Mouse (Mus musculus): ENCODE results near the gene Zfp800. TPM values are rescaled to one million over a fixed set of nuclear protein-coding genes. Genes with fewer than 3 reads are reported as not detected.

The Zfp800 gene
- total RNA-seq, 2 experiments from 2014 or later = 16.8 to 17.6 TPM

GRCm38 (mm10) chr6:28315208-28315607, 82.6 kb downstream of the Zfp800 start:
- no peak for DNase-seq (ENCODE audit: low spot score in 2 of 2)

GRCm38 (mm10) chr6:28312067-28312466, 85.7 kb downstream of the Zfp800 start:
- DNase-seq (ENCODE audit: low spot score in 2 of 2) = no peak

- no peak for DNase-seq (ENCODE audit: low spot score in 2 of 2)
These were observed 88.1 kb downstream of the Zfp800 start for GRCm38 (mm10) chr6:28309692-28310091.

- no peak for DNase-seq (ENCODE audit: low spot score in 2 of 2)
These were observed 88.9 kb downstream of the Zfp800 start for GRCm38 (mm10) chr6:28308929-28309328.

- DNase-seq (ENCODE audit: low spot score in 2 of 2) = no peak
These were observed 91.1 kb downstream of the Zfp800 start for GRCm38 (mm10) chr6:28306702-28307101.

- DNase-seq (ENCODE audit: low spot score in 2 of 2) = no peak
These were observed 101.5 kb downstream of the Zfp800 start for GRCm38 (mm10) chr6:28296306-28296705.

GRCm38 (mm10) chr6:28295581-28295980, 102.2 kb downstream of the Zfp800 start:
- DNase-seq (ENCODE audit: low spot score in 2 of 2) = no peak

GRCm38 (mm10) chr6:28292810-28293209, 105.0 kb downstream of the Zfp800 start:
- DNase-seq (ENCODE audit: low spot score in 2 of 2) = no peak

GRCm38 (mm10) chr6:28279886-28280285, 117.9 kb downstream of the Zfp800 start:
- peak; percentile 28 to 34 for DNase-seq (ENCODE audit: low spot score in 2 of 2)

- DNase-seq (ENCODE audit: low spot score in 2 of 2) = no peak
These were observed 135.6 kb downstream of the Zfp800 start for GRCm38 (mm10) chr6:28262198-28262621.

- DNase-seq (ENCODE audit: low spot score in 2 of 2) = peak; percentile 84 to 90
These were observed 136.3 kb downstream of the Zfp800 start for GRCm38 (mm10) chr6:28261307-28262197.

GRCm38 (mm10) chr6:28260425-28261191, 137.2 kb downstream of the Zfp800 start:
- peak; percentile 22 to 36 for DNase-seq (ENCODE audit: low spot score in 2 of 2)

GRCm38 (mm10) chr6:28259750-28260149, 138.1 kb downstream of the Zfp800 start:
- no peak for DNase-seq (ENCODE audit: low spot score in 2 of 2)

- DNase-seq (ENCODE audit: low spot score in 2 of 2) = no peak
These were observed 139.4 kb downstream of the Zfp800 start for GRCm38 (mm10) chr6:28258440-28258839.

- DNase-seq (ENCODE audit: low spot score in 2 of 2) = no peak
These were observed 140.0 kb downstream of the Zfp800 start for GRCm38 (mm10) chr6:28257772-28258171.

GRCm38 (mm10) chr6:28252790-28253189, 145.0 kb downstream of the Zfp800 start:
- no peak for DNase-seq (ENCODE audit: low spot score in 2 of 2)

GRCm38 (mm10) chr6:28248211-28248610, 149.6 kb downstream of the Zfp800 start:
- DNase-seq (ENCODE audit: low spot score in 2 of 2) = no peak

- DNase-seq (ENCODE audit: low spot score in 2 of 2) = no peak
These were observed 165.0 kb downstream of the Zfp800 start for GRCm38 (mm10) chr6:28232618-28233361.

- no peak for DNase-seq (ENCODE audit: low spot score in 2 of 2)
These were observed 169.7 kb downstream of the Zfp800 start for GRCm38 (mm10) chr6:28228085-28228484.

- DNase-seq (ENCODE audit: low spot score in 2 of 2) = no peak
These were observed 176.8 kb downstream of the Zfp800 start for GRCm38 (mm10) chr6:28221017-28221416.

- no peak for DNase-seq (ENCODE audit: low spot score in 2 of 2)
These were observed 179.4 kb downstream of the Zfp800 start for GRCm38 (mm10) chr6:28218386-28218785.

Measured in layer of hippocampus, postnatal 10 days (tissue).